ENCODE assay signal across 27 mouse cellular contexts in genomic region chr11:38155706-38156105, GRCm38 (mm10).
DNase-seq lines count a peak whose midpoint lies in the region; ATAC-seq and TF ChIP-seq lines count a peak whose summit lies in the region.
"Had no signal": no experiment of that assay in that cellular context is flagged by ENCODE, and none has a peak within 500 bp of the region (broad histone marks: within the 10 kb centered on the region; RNA-seq: fewer than 3 reads in every experiment).

No protein-coding gene starts in this region.

- WGBS in heart, embryonic 11.5 days (ENCODE audit: insufficient replicate concordance), result 65% methylated on average over 2 of the region's 2 CpGs
- WGBS in heart, embryonic 14.5 days, result 44% methylated on average over 2 of the region's 2 CpGs
- 39% methylated on average over 2 of the region's 2 CpGs for WGBS in heart, postnatal 0 days

- H3K36me3 ChIP-seq in heart, embryonic 11.5 days (ENCODE audit: control insufficient read depth, insufficient read depth, low read length), result no peaks in the 10 kb centered on the region
- H3K36me3 ChIP-seq in heart, embryonic 14.5 days (ENCODE audit: control insufficient read depth, insufficient read depth, low read length), result no peaks in the 10 kb centered on the region
- no peaks in the 10 kb centered on the region for H3K36me3 ChIP-seq in heart, postnatal 0 days (replicated peaks; ENCODE audit: control insufficient read depth, insufficient read depth, low read length)
- H3K36me3 ChIP-seq: embryonic facial prominence, embryonic 10.5 days; embryonic facial prominence, embryonic 13.5 days; forebrain, embryonic 12.5 days; forebrain, embryonic 15.5 days had no signal

- no peak overlapping the region for H3K4me2 ChIP-seq in heart, embryonic 11.5 days
- no peak overlapping the region for H3K4me2 ChIP-seq in heart, embryonic 14.5 days (ENCODE audit: low read length)
- no peak overlapping the region for H3K4me2 ChIP-seq in heart, postnatal 0 days (ENCODE audit: low read depth, low read length)
- H3K4me2 ChIP-seq: embryonic facial prominence, embryonic 13.5 days; forebrain, embryonic 12.5 days; forebrain, embryonic 15.5 days; hindbrain, embryonic 14.5 days had no signal

- ATAC-seq in heart, embryonic 11.5 days (replicated peaks; ENCODE audit: insufficient number of reproducible peaks, low FRiP score, low TSS enrichment), result no peak
- no peak for ATAC-seq in heart, embryonic 14.5 days (ENCODE audit: insufficient number of reproducible peaks, insufficient read depth, low FRiP score, low read depth)
- no peak for ATAC-seq in heart, postnatal 0 days (ENCODE audit: insufficient read depth, low read depth)
- ATAC-seq: activated CD4-positive, CD25-positive, alpha-beta regulatory T cell, adult 4 months; forebrain, embryonic 15.5 days; hindbrain, postnatal 0 days; inflammation-experienced regulatory T-cells, adult 6 months; intestine, embryonic 16.5 days had no signal

- intact Hi-C loops in heart, postnatal 14 days (cut with DNase I), result no loop called here

- no peak overlapping the region for H3K4me3 ChIP-seq in heart, embryonic 11.5 days (ENCODE audit: low read depth, low read length)
- H3K4me3 ChIP-seq in heart, embryonic 14.5 days (ENCODE audit: control insufficient read depth in 1 of 2, insufficient read depth in 1 of 2, low read depth in 1 of 2, low read length in 2 of 2), result no peak overlapping the region
- no peak overlapping the region for H3K4me3 ChIP-seq in heart, postnatal 0 days (ENCODE audit: low read depth, low read length)
- H3K4me3 ChIP-seq: embryonic facial prominence, embryonic 10.5 days; embryonic facial prominence, embryonic 13.5 days; erythroblast, embryonic 14.5 days; forebrain, embryonic 12.5 days; forebrain, embryonic 15.5 days had no signal

- DNase-seq in heart, postnatal 14 days, result no peak
- no peak for DNase-seq in heart, adult 9 months (ENCODE audit: low spot score in 2 of 2)
- peak; percentile 57 for DNase-seq in heart, postnatal 0 days (ENCODE audit: low spot score)
- DNase-seq in heart, adult 8-10 months (ENCODE audit: low spot score), result no peak
- DNase-seq: adrenal gland, adult 8-10 months; adrenal gland, postnatal 25 days; cerebellum, adult 11-12 months; cerebellum, adult 8-10 months; cerebellum, postnatal 10 days; cerebellum, postnatal 36 days; embryo, embryonic 11 days; gastrocnemius, postnatal 25 days; heart, postnatal 36 days; kidney, adult 18-20 months; kidney, adult 9 months had no signal

- no peaks in the 10 kb centered on the region for H3K27me3 ChIP-seq in heart, embryonic 11.5 days (ENCODE audit: control insufficient read depth, insufficient read depth, low read length)
- no peaks in the 10 kb centered on the region for H3K27me3 ChIP-seq in heart, embryonic 14.5 days (ENCODE audit: control insufficient read depth, insufficient read depth, low read length)
- no peaks in the 10 kb centered on the region for H3K27me3 ChIP-seq in heart, postnatal 0 days (ENCODE audit: control insufficient read depth, insufficient read depth, low read length)
- H3K27me3 ChIP-seq: embryonic facial prominence, embryonic 13.5 days; forebrain, embryonic 12.5 days; forebrain, embryonic 15.5 days had no signal

- TF ChIP-seq EP300 in heart, postnatal 0 days (IDR thresholded peaks at IDR 0.05; ENCODE audit: low read depth), result no peak

- H3K27ac ChIP-seq in heart, embryonic 11.5 days (ENCODE audit: low read depth, low read length), result peak overlapping the region; percentile 41; the same call in 1 of the 2 replicates
- peak overlapping the region; percentile 51 to 53; a peak in 2 of 4 replicates for H3K27ac ChIP-seq in heart, embryonic 14.5 days (replicated peaks in 1 of 2; ENCODE audit: control insufficient read depth in 1 of 2, insufficient read depth in 1 of 2, low read depth in 2 of 2, low read length in 2 of 2)
- H3K27ac ChIP-seq in heart, postnatal 0 days (ENCODE audit: low read depth), result 0 out of 2 replicates have a peak overlapping the region, but pooled peaks have one; percentile 16
- H3K27ac ChIP-seq: embryonic facial prominence, embryonic 10.5 days; embryonic facial prominence, embryonic 13.5 days; forebrain, embryonic 12.5 days; forebrain, embryonic 15.5 days; hindbrain, embryonic 14.5 days; hindbrain, postnatal 0 days had no signal

- no peak overlapping the region for H3K9ac ChIP-seq in heart, embryonic 11.5 days (ENCODE audit: low read depth, low read length)
- H3K9ac ChIP-seq in heart, embryonic 14.5 days (ENCODE audit: low read length), result no peak overlapping the region
- no peak overlapping the region for H3K9ac ChIP-seq in heart, postnatal 0 days (replicated peaks; ENCODE audit: low read depth, low read length)
- H3K9ac ChIP-seq: embryonic facial prominence, embryonic 13.5 days; forebrain, embryonic 12.5 days; forebrain, embryonic 15.5 days; hindbrain, embryonic 14.5 days had no signal

- H3K9me3 ChIP-seq in heart, embryonic 11.5 days (replicated peaks; ENCODE audit: control insufficient read depth, low read length), result no peaks in the 10 kb centered on the region
- no peaks in the 10 kb centered on the region for H3K9me3 ChIP-seq in heart, embryonic 14.5 days (ENCODE audit: control insufficient read depth, low read length)
- H3K9me3 ChIP-seq in heart, postnatal 0 days (replicated peaks; ENCODE audit: control insufficient read depth, low read length), result no peaks in the 10 kb centered on the region
- H3K9me3 ChIP-seq: embryonic facial prominence, embryonic 10.5 days; embryonic facial prominence, embryonic 13.5 days; forebrain, embryonic 12.5 days; forebrain, embryonic 15.5 days had no signal

- TF ChIP-seq CTCF in heart, postnatal 0 days (IDR thresholded peaks at IDR 0.05; ENCODE audit: low read depth), result no peak

- H3K4me1 ChIP-seq in heart, embryonic 11.5 days (ENCODE audit: control insufficient read depth, insufficient read depth, low read length), result no peaks in the 10 kb centered on the region
- peaks cover 2 to 4% of the 10 kb centered on the region in 2 experiments; a peak in 2 of 4 replicates for H3K4me1 ChIP-seq in heart, embryonic 14.5 days (ENCODE audit: control insufficient read depth in 2 of 2, insufficient read depth in 2 of 2, low read length in 2 of 2)
- peaks cover 6% of the 10 kb centered on the region; the same call in 1 of the 2 replicates for H3K4me1 ChIP-seq in heart, postnatal 0 days (ENCODE audit: control insufficient read depth, insufficient read depth)
- H3K4me1 ChIP-seq: embryonic facial prominence, embryonic 10.5 days; embryonic facial prominence, embryonic 13.5 days; forebrain, embryonic 12.5 days; forebrain, embryonic 15.5 days had no signal
